Mouse (Mus musculus) cerebellum, postnatal 10 days (tissue): ENCODE measurements at regions not wholly inside any gene's neighbourhood (a gene's known extent, or its start where the extent isn't known, plus 50 kb on each side); places are given as distances from the start of the nearest gene placed in this dataset.

Experiments
- DNase-seq, 2 experiments: peaks; one replicate each; pipeline ENCODE4 v3.0.0; 2021; ENCODE audit warnings: mixed read lengths in 2 of 2

DNA sequence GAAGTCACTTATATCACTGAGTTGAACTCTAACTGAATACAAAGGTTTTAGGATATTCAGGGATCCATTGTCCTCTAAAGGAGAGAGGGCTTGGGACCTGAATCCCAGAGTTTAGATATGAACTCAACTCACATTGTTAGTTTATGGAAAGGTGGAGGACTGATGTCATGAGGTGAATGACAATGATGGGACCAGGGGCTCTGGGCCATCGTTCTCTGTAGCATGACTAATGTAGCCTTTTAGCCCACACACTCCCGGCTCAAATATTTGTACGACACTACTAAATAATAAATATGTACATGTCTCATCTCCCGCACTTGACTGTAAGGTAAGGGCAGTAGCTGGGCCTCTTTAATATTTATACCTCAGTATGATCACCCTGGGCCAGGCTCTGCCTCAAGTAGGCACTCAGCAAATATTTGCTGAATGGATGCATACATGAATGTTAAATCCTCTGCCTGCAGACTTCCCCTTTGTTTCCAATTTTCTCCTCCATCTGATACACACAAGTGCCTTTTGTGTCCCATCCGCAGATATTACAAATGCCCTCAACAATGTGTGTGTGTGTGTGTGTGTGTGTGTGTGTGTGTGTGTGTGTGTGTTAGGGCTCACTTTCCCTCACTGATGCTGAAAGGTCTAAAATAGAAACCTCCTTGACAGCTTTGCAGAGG, 59.2 kb upstream of the 4933402D24Rik start:
- peak in 1 of 2 experiments; percentile 8 for DNase-seq

DNA sequence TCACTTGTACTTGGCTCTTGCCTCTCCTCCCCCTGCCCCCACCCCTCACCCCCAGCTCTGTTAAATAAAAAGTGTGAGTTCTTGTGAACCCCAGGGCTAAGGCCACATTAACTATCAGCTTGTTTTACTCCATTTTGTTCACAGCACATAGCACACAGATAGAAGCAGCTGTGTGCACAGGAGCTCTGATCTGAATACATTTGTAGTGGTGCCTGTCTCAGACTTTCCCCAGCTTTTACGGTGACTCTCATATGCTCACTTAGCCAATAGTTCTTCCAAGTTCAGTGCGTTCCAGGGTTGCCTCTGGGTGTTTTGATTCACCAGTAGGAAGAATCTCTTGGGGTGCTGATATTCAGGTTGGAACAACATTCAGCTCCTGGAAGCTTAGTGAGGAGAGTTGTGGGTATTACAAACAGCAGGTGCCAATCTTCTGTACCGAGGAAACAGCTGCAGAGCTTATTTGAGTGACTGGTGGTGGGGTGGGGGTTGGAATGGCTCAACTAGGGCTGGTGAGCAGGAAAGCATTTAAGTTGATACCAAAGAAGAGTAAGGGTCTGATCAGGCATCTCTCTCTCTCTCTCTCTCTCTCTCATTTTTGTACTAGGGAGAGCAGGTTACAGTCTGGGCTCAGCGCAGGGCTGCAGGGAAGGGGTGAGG, 51.7 kb upstream of the 4933402D24Rik start:
- no peak for DNase-seq

DNA sequence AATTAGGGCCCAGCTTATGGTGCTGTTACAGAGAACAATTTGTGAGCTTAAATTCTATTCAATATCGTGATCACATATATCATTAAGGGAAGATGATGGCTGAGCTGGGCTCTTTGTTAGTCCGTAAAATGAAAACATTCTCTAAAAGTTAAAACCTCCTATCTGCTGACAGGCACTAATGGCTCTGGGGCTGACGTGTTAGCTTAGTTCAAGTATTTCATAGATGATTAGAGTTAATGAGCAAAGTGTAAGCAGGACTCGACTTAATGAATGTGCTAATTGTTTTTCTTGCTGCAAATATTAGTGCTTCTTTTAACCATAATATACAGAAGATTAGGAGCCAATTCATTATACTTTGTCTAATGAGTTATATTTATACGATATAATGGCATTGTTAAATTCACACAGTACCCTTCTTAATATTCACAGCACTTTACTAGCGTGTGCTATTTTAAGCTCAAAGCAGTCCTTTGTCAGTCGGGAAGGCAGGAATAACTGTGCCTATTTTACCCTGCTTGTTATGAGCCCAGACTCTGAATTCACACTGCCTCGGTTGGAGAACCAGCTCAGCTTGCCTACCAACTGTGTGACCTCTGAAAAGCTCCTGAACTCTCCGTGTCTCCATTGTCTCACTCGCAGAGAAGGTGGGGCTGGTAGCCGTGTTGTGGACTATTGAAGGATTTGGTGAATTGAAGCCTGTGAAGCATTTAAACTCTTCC, 50.6 kb upstream of the 4933402D24Rik start:
- DNase-seq, result no peak
